Mouse (Mus musculus) hindbrain, postnatal 0 days (tissue): ENCODE measurements at regions not wholly inside any gene's neighbourhood (a gene's known extent, or its start where the extent isn't known, plus 50 kb on each side); places are given as distances from the start of the nearest gene placed in this dataset.

Source experiments
- ATAC-seq: fragments of 200-750 bp; cut with Nextera tagmentation; 2 replicates; pipeline ENCODE4 v1.8.0; 2017; ENCODE audit warnings: mild to moderate bottlenecking, moderate TSS enrichment, moderate library complexity
- DNase-seq: peaks from one replicate; pipeline ENCODE4 v3.0.0-alpha.2; 2015; ENCODE audit warnings: low spot score
- H3K27ac ChIP-seq: fragments of 300-500 bp; sonication (generic); 2 replicates; pipeline ENCODE4 v1.5.1; 2014; ENCODE audit warnings: mild to moderate bottlenecking
- H3K27me3 ChIP-seq: fragments of 300-500 bp; sonication (generic); 2 replicates; pipeline ENCODE4 v1.6.1; 2014; ENCODE audit warnings: low read length, mixed read lengths; ENCODE audit not compliant: insufficient read depth
- H3K36me3 ChIP-seq: fragments of 300-500 bp; sonication (generic); 2 replicates; pipeline ENCODE4 v1.6.1; 2014; ENCODE audit warnings: low read length, mixed read lengths; ENCODE audit not compliant: insufficient read depth
- H3K4me1 ChIP-seq: fragments of 300-500 bp; sonication (generic); 2 replicates; pipeline ENCODE4 v1.6.1; 2014; ENCODE audit warnings: antibody characterized with exemption, low read length, mixed read lengths; ENCODE audit not compliant: insufficient read depth
- H3K4me2 ChIP-seq: fragments of 300-500 bp; sonication (generic); 2 replicates; pipeline ENCODE4 v1.6.1; 2014; ENCODE audit warnings: low read depth, mild to moderate bottlenecking, low read length, moderate library complexity, mixed read lengths
- H3K4me3 ChIP-seq: fragments of 300-500 bp; sonication (generic); 2 replicates; pipeline ENCODE4 v1.5.1; 2014; ENCODE audit warnings: low read length
- H3K9ac ChIP-seq: fragments of 300-500 bp; sonication (generic); replicated peaks from 2 replicates; pipeline ENCODE4 v1.6.1; 2014; ENCODE audit warnings: mild to moderate bottlenecking, low read length, moderate library complexity, mixed read lengths
- H3K9me3 ChIP-seq: fragments of 300-500 bp; sonication (generic); 2 replicates; pipeline ENCODE4 v1.6.1; 2016; ENCODE audit warnings: low read length, mixed read lengths
- CTCF ChIP-seq: IDR thresholded peaks from 2 replicates; pipeline ENCODE4 v1.5.1; 2016; ENCODE audit warnings: antibody characterized with exemption, control low read depth, low read depth
- WGBS: fragments of 180-500 bp; shearing (Covaris S2); extraction: QIAGEN DNeasy Blood & Tissue Kit; methylation state at CpG from one replicate; pipeline ENCODE4 v1.1.7; 2014; 5-methylcytosine and 5-hydroxymethylcytosine counted together

DNA sequence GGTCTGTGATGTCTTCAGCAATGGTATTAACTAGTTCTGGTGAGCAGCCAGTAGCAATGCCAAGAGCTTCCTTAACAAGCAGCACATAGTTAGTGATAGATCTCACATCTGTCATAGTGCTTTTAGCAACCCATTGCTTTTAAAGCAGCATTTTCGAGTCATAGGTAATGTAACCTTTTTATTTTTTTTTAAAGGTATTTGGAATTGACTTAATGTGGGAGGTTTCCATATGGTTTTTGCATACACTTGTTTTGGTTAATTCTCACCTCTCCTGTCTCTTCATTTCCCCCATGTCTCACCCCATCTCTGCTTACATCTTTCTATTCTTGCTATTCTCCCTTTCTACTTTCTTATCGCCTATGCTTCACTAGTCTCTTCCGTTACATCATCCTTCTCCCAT lies 1322.0 kb upstream of the A1bg start:
- no peak overlapping the region for H3K4me2 ChIP-seq
- no peaks in the 10 kb centered on the region for H3K36me3 ChIP-seq
- WGBS = 94% methylated on average over 3 of the region's 3 CpGs
- H3K9me3 ChIP-seq = no peaks in the 10 kb centered on the region
- ATAC-seq = no peak
- no peak for TF ChIP-seq CTCF
- H3K9ac ChIP-seq = no peak overlapping the region
- H3K4me1 ChIP-seq = no peaks in the 10 kb centered on the region
- H3K27me3 ChIP-seq = no peaks in the 10 kb centered on the region
- no peak for DNase-seq
- H3K27ac ChIP-seq = no peak overlapping the region
- H3K4me3 ChIP-seq = no peak overlapping the region

DNA sequence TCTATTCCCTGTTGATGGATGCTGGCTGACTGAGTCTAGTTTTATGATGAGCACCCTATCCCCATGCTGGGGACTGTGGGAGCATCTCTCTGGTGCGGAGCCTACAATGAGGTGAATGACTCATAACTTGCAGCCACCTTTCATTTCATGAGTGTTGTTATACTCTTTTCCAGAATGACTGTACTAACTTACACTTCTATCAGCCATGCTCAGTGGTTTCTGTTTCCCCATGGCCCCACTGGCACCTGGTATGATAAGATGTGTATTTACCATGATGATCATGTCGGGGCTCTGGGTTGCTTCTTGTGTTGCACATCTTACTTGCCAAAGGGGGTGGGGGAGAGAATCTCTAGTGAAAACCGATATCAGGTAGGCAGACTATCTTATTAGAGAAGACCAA lies 1317.2 kb upstream of the A1bg start:
- no peaks in the 10 kb centered on the region for H3K36me3 ChIP-seq
- WGBS = 94% methylated on average over 3 of the region's 3 CpGs
- ATAC-seq (no peak), DNase-seq (no peak)
- no peak overlapping the region for H3K4me2 ChIP-seq
- H3K27me3 ChIP-seq = no peaks in the 10 kb centered on the region
- no peaks in the 10 kb centered on the region for H3K4me1 ChIP-seq
- no peak for TF ChIP-seq CTCF
- H3K27ac ChIP-seq = no peak overlapping the region
- H3K4me3 ChIP-seq = no peak overlapping the region
- no peaks in the 10 kb centered on the region for H3K9me3 ChIP-seq
- H3K9ac ChIP-seq = no peak overlapping the region

DNA sequence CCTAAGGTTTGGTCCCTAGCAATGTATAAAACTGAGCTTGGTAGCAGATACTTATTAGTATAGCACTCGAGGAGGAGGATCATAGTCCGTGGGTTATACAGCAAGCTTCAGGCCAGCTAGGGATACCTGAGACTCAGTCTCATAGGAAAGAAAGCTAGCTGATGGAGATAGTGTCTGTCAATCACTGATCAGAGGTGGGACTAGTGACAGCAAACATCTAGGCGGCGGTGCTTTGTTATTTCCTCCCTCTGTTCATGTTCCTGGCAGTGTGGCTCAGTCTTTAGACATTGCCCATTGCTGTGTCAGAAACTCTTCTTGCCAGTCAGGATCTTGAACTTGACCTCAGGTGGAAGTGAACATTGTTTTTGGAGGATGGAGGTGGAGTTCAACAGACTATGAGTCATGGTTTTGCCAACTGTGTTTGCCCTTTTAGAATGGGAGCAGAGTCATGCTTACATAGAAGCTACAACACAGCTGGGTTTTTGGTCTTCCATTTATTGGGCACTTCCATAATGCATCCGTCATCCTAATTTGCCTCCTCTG lies 1315.8 kb upstream of the A1bg start:
- WGBS = 87% methylated on average over 5 of the region's 5 CpGs
- H3K4me1 ChIP-seq = no peaks in the 10 kb centered on the region
- ATAC-seq = no peak

DNA sequence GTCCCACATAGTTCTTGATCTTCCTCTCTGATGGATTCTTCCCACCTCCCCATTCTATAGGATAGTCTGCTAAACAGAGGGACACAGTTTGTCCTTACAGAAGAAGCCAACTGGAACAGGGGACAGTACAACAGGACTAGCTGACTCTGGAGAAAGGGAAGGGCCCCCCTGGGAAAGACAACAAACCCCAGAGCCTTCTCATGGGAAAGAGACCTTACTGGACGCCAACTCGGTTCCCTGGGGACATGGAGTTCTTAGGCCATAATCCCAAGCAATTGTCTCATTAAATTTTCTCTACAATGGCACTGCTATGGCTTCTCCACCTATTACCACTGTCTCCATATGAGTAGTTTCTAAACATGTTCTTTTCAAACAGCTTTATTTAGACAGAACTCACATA lies 1313.2 kb upstream of the A1bg start:
- no peak overlapping the region for H3K9ac ChIP-seq
- TF ChIP-seq CTCF = no peak
- no peaks in the 10 kb centered on the region for H3K27me3 ChIP-seq
- no peaks in the 10 kb centered on the region for H3K9me3 ChIP-seq
- H3K4me2 ChIP-seq = no peak overlapping the region
- DNase-seq (no peak), ATAC-seq (no peak)
- no peak overlapping the region for H3K4me3 ChIP-seq
- WGBS = 78% methylated on average over 2 of the region's 2 CpGs
- no peaks in the 10 kb centered on the region for H3K36me3 ChIP-seq
- no peaks in the 10 kb centered on the region for H3K4me1 ChIP-seq
- H3K27ac ChIP-seq = no peak overlapping the region

More for the DNA sequence above, 1315.8 kb upstream of the A1bg start:
- Histone ChIP-seq H3K36me3 (no peaks in the 10 kb centered on the region), H3K4me3 (no peak overlapping the region), H3K9me3 (no peaks in the 10 kb centered on the region), H3K9ac (no peak overlapping the region), H3K4me2 (no peak overlapping the region), H3K27ac (no peak overlapping the region), H3K27me3 (no peaks in the 10 kb centered on the region)
- DNase-seq = no peak
- no peak for TF ChIP-seq CTCF

DNA sequence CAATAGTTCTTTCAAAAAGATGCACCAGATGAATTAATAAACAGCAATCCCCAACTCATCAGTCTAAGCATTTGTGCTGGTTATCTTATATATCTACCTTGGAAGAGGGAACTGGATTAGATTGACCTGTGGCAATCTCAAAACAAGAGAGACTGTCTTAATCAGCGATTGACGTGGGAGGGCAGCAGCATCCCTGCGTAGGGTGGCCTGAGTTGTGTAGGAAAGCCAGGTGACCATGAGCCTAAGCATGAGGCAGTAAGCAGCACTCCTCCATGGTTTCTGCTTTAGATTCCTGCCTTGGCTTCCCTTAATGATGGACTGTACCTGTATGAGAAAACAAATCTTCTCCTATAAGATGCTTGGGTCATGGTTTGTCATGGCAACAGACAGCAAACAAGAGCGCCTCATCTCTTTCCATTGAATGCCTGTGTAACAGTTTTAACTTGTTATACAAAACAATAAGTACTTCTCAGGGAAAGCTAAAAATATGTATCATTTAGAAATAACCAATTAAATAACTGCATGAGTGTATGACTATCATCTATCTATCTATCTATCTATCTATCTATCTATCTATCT lies 1311.5 kb upstream of the A1bg start:
- no peaks in the 10 kb centered on the region for H3K9me3 ChIP-seq
- H3K27ac ChIP-seq = no peak overlapping the region
- 94% methylated on average over 4 of the region's 4 CpGs for WGBS
- no peak overlapping the region for H3K4me2 ChIP-seq
- ATAC-seq (no peak), DNase-seq (no peak)
- no peak for TF ChIP-seq CTCF
- no peak overlapping the region for H3K9ac ChIP-seq
- no peaks in the 10 kb centered on the region for H3K27me3 ChIP-seq
- no peak overlapping the region for H3K4me3 ChIP-seq
- no peaks in the 10 kb centered on the region for H3K4me1 ChIP-seq
- H3K36me3 ChIP-seq = no peaks in the 10 kb centered on the region

DNA sequence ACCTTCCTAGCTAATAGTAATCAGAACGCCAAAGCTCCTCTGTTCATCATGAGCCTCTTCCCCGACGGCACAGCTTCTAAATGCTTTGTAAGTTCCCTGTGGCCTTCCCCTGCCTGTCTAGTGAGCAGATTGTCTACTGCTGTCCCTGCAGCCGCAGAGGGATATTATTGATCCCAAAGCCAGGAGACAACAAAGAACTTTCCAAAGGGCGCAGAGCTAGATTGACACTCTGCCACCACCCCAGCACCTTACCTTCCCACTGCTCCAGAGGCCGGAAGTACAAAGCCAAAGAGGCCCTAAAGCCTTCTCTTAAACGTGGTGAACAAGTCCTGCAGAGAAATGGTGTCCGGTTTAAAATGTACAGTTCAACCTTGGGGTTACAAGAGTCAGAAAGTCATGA lies 1310.3 kb upstream of the A1bg start:
- no peaks in the 10 kb centered on the region for H3K27me3 ChIP-seq
- 75% methylated on average over 8 of the region's 8 CpGs for WGBS
- TF ChIP-seq CTCF = no peak
- H3K4me3 ChIP-seq = no peak overlapping the region
- H3K9ac ChIP-seq = no peak overlapping the region
- DNase-seq = no peak
- H3K9me3 ChIP-seq = no peaks in the 10 kb centered on the region
- ATAC-seq = no peak
- H3K27ac ChIP-seq = no peak overlapping the region
- H3K4me2 ChIP-seq = no peak overlapping the region
- no peaks in the 10 kb centered on the region for H3K36me3 ChIP-seq
- H3K4me1 ChIP-seq = no peaks in the 10 kb centered on the region

DNA sequence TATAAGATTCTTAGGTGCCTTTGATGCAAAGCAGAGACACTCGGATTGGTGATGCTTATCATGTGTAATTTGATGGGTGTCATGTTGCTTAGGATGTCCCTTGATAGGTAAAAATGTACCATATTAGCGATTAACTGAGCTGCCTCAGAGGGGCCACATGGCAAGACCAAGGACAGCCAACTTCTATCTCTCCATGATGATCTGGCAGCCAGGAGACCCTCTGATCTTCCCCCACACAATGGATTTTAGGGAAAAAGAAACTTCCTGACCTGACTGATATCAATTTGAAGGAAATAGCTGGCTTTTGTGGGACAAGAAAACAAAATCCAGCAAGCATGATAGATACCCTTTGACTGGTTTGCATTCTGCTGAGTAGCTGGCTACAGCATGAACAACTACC lies 1308.9 kb upstream of the A1bg start:
- H3K4me2 ChIP-seq = no peak overlapping the region
- 93% methylated on average over 2 of the region's 2 CpGs for WGBS
- H3K9ac ChIP-seq = no peak overlapping the region
- no peak for ATAC-seq
- no peak for DNase-seq
- H3K27me3 ChIP-seq = no peaks in the 10 kb centered on the region
- no peak for TF ChIP-seq CTCF
- H3K27ac ChIP-seq = no peak overlapping the region
- H3K4me3 ChIP-seq = no peak overlapping the region
- H3K9me3 ChIP-seq = no peaks in the 10 kb centered on the region
- H3K36me3 ChIP-seq = no peaks in the 10 kb centered on the region
- no peaks in the 10 kb centered on the region for H3K4me1 ChIP-seq
